Mouse (Mus musculus): Measurements from ENCODE around the gene Gm49387.

Gene Gm49387

DNA sequence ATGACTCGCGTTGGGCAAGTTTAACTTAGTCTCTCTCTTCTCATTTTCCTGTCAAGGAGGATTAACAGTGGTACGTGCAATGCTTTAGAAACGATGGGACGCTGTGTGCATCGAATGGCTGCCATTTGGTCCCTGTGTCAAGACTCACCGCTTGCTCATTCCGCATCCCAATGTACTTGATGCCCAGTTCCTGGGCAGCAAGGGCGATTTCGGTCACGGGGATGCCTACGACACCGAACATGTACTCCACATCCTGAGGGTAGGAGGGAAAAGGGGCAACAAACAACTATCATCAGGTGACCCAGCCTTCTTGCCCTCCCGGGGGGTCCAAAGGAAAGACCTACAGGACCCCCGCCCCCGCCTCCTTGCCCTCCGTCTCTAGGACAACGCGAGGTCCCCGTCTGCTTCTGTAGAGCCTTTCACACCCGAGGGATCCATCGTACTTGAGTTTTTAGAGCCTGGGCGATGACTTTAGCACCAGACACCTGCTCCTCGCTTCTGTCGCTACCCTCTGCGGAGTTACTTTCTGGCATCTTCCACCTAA lies at the start of gene Gm49387:
Gene Gm49387, minus strand, starts transcription at position 533 of the 544 bp plus-strand sequence.
- DNase-seq, result no peak

DNA sequence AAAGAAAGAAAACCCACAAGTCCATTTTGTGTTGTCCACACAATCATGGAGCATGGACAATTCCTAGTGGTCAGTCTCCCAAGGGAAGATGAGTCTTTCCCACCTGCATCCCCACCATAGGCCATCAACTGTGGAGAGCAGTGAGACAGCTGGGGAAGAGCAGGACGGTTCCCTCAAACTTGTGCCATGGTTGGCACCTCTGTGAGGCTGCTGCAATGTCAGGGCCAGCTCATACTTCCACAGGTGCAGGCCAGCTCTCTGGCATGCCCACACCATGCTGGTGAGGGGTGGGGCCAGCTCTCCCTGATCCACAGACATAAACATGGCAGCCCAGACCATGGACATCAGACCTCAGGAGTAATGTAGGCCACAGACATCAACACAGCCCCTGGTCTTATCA lies 45.6 kb upstream of the Gm49387 start:
- no peak for DNase-seq

DNA sequence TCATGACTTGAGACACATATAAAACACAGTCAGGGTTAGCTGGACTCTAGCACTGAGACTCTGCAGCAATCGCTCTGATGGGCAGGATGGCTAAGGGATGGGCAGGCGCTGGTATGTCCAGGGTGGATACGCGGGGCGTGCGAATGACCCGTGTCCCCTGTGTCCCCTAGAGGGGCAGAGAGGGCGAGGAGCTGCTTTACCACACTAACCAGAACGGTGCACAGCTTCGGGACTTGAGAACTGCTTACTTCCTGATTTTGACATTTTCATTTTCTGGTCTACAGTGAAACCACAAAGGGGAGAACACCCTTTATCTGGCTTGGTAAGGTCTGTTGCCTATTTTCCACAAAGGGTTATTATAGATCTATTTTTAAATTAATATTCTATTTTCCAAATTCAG lies 45.0 kb upstream of the Gm49387 start:
- DNase-seq, result peak; percentile 46

DNA sequence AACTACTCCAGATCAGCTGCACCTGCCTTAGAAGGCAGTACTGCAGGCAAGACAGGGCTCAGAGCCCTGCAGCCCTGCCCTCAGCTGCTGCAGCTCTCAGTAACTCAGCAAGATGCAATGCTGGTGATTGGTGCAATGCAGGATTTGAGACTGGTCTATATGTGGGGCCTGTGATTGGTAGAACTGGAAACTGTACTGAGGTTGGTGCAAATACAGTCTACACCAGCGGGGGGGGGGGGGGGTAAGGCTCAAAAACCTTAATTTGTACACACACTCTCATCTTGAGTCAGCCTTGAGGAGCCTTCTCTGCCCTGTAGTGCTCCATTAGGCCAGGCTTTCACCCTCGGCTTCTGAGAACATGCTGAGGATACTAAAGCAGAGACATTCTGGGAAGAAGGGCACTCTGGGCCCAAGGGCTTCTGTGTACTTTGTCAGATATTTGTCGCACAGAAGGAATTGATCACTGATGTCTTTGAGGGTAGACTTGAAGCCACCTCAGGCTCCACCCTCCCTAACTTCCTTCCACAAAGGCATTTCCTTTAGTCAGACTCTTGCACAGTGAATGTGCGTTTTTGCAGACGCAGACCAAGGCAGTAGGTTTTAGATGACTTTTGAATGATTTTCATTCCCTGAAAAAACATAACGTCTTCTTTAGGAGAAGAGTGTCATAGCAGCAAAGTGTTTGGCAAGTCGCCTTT lies 43.8 kb upstream of the Gm49387 start:
- peak; percentile 39 for DNase-seq

DNA sequence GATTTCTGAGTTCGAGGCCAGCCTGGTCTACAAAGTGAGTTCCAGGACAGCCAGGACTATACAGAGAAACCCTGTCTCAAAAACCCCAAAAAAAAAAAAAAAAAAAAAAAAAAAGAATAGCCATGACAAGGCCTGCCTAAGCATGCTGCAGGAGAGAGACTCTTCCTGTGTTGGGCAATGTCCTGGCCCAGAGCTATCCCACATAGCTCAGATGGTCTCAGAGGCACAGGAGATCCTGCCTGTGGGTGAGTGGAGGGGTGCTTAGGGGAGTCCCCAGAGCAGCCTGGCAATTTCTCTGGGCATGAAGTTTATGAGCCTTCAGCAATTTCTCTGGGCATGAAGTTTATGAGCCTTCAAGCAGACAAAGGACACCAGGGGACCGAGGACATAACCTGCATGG lies 42.9 kb upstream of the Gm49387 start:
- DNase-seq, result no peak

DNA sequence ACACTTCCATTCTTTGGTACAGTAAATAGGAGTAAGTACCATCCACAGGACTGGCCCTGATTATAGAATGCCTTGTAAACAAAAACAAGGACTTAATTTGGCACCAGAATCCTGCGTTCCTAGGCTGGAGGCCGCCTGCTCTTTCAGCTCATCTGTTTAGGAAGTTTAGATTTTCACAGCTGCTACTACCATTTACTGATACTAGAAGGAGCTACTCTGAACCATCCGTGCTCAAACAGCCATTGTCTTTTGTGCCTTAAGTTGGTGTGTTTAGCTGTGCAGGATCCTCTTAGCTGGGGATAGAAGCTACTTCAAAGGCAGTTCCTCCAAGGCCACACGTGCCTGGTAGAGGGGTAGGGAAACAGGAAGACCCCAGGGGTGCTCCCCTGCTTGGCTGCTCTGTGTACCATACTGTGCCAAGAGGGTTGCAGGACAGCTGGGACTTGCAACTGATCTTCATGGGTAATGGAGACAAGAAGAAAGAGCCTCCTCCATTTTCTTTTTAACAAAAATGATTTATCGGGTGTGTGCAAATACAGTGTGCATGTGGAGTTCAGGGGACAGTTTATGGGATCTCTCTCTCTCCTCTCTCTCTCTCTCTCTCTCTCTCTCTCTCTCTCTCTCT lies 41.4 kb upstream of the Gm49387 start:
- DNase-seq, result peak; percentile 35

DNA sequence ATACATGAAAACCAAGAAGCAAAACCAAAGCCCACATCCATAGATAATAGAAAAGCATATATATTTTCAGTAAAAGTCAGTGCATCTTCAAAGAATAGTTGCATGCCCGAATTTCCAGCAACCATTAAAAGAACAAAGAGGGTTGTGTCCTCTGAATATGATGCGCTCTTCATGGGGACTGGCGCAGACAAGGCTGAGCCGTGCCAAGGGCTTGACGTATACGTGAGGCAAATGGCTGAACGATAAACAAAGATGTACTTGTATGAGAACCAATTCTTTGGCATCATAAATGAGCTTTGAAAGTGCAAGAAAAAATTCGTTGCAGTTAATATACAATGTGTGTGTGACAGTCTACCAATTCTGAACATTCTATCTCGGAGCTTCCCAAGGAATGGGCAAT lies 40.6 kb upstream of the Gm49387 start:
- no peak for DNase-seq

DNA sequence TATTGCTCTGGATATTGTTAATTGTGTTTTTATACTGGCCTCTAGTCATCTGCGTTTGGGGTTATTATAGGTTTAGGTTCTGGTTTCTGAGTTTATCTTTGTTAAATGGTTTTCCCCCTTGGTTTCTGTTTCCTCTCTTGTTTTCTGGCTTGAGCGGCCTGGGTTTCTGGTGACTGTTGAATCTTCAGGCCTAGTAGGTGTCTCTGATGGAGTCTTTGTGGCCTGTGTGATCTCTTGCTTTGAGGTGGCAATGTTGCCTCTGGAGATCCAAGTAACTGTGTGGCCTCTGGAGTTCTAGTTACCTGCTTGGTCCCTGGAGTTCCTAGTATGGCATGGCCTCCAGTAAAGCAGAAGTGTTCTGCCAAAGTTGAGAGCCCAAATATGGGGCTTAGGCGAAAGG lies 40.0 kb upstream of the Gm49387 start:
- DNase-seq, result no peak

DNA sequence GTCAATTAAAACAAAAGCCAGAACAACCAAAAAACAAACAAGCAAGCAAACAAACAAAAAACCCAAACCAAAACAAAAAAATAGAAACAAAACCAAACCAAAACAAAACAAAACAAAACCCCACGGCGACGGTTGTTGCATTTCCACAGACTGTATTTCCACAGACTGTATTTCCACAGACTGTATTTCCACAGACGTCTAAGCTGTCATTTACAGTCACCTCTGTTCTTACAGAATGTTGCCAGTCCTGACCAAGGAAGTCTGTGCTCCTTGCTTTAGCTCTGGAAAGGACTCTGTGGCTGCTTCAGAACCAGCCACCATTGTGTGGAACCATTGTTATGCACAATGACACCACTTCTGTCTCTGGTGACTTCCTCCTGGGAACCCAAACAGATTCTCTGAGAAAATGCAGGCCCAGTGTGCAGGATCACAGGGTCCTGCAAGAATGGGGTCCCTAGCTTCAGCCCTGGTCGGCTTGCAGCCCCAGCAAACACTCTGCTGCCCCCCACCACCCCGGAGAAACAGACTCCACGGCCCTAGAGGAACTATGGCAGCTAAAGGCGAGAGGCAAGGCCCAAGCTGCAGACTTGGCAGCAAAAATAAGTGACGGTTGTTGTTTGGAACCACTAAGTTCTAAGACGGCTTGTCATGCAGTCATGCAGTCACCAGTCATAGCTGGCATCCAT lies 31.1 kb upstream of the Gm49387 start:
- DNase-seq, result no peak

DNA sequence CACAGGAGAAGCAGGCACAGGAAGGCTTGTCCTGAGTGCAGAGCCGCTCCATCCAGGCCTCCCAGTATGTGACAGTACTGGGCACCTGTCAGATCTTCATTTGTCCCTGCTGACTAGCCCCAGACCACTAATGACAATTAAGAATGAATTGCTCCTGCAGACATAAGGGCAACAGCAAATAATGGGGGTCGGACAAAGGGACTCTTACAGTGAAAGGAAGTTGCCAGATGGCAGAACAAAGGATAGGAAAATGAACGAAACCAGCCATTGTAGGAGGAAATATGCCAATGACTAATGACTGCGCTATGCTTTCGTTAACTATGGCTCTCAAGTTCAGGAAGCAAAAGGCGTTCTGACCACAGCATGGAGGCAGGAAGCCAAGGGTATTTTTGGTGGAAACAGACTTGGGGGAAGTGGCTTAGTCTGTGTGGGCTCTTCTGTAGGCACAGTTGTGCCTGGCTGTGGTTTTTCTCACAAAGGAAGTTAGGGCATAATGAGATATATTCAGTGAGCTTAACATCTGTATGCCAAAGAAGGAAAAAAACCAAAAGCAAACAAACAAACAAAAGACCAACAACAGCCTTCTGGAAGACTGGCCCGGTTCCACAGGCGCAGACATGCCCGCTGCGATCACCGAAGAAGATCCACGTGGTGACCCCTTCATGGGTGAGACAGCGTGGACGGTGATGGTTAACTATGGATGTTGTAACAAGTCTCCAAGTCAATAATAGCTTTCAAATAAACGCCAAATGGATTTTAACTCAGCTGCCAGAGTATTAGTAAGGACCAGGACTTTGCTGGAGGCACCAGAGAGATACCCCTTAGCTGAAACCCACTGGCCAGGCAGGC lies 29.2 kb upstream of the Gm49387 start:
- DNase-seq, result peak; percentile 65

DNA sequence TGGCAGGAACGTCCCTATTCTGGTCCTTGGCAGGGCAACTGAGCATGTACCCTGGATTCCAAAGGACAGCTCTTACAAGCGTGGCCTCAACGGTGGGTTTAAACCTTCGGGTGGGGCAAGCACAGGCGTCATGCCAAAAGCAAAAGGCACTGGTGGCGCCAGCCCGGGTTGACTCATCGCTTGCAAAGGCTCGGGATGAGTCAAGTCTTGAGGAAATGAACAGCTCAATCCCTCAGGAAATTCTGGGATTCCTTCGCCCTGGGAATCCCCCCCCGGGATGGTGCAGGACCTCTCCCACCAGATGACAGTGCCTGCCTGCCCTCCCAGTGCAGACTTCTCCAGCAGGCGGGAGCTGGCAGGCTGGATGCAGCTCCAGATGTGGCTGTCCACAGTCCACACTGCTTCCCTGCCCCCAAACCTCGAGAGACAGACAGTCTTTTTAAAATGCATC lies 28.5 kb upstream of the Gm49387 start:
- peak; percentile 44 for DNase-seq

DNA sequence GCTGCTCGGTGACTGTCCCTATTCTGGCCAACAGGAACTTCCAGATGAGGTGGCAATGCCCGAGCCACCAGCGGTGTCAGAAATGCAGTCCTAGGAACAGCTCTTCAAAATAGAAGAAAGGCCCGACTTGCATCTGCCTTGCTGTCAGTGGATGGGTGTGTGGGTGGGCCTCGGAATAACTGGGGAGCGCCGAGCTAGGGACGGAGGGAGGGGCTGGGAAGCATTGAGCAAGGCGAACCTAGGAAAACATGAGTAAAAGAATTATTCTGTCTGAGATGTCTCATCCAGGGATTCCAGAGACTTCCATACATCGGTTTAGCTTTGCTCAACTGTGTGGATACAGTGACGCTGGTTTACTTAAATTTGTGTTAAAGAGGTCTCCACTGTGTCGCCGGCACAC lies 27.6 kb upstream of the Gm49387 start:
- no peak for DNase-seq

DNA sequence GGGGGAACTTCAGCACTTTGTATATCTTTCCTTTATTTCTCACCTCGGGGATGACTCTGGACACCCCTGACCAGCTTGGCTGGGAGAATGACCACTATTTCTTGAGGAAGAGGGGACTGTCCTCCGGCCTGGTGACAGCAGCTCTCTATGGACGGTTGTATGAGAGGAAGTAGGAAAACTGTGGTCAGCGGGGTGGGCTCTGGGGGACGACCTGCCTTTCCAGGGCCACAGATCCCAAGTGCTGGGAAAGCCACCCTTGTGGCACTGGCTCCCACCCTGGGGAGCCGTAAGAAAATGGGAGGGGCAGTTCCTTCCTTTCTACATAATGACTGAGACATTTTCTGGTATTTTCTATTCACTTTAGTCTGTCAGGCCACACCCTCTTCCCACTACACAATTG lies 27.1 kb upstream of the Gm49387 start:
- no peak for DNase-seq

DNA sequence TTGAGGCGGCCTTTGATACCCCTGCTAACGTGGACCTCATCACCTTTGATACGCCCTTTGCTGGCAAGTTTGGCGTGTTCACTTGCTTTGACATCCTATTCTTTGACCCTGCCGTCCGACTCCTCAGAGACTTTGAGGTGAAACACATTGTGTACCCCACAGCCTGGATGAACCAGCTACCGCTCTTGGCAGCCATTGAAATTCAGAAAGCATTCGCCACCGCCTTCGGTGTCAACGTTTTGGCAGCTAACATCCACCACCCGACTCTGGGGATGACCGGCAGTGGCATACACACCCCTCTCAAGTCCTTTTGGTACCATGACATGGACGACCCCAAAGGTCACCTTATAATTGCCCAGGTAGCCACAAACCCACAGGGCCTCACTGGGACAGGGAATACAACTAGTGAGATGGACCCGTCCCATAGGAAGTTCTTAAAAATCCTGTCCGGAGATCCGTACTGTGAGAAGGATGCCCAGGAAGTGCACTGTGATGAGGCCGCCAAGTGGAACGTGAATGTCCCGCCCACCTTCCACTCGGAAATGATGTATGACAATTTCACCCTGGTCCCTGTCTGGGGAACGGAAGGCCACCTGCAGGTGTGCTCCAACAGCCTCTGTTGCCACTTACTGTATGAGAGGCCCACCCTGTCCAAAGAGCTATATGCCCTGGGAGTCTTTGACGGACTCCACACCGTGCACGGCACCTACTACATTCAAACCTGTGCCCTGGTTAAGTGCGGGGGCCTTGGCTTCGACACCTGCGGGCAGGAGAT lies 26.4 kb upstream of the Gm49387 start:
- no peak for DNase-seq

DNA sequence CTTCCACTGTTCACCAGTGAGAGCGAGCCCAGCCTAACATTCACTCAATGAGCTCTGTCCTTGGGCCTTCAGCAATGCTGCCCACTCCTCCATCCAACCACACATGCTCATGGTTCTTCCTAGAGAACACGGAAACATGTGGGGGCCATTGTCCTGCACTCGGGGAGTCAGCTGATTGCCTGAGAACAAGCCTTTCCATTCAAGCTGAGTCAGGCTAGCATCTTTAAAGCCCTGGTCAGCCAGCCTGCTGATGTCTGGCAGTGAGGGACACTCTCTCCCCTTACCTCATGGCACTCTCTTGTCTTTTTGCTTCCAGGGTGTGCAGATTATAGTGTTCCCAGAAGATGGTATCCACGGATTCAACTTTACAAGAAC lies 24.9 kb upstream of the Gm49387 start:
- no peak for DNase-seq

DNA sequence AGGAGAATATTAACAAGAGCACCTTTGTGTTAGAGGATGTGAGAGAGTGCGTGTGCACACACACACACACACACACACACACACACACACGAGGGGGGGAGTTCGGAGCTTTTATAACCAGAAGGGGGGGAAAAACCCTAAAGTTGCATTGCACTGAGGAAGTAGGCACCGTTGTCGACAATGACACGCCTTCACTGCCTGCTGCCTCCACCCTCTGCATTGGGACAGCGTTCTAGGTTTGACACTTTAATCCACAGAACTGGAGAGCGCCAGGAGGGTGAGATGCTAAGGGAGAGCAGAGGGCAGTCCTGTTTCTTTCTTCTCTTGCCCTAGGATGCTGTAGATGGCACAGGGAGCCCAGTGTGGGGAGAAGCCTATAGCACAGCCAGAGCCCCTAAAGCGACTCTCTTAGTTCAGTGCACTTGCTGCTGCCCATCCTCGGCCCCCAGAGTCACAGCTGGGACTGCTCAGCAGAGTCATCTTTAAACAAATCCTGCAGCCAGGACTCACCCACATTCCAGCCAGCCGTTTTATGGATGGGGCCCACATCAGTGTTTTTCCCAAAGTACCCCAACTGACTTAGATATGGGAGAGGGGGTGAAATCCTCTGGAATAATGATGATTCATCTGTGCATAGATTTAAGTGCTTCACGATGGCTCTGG lies 24.4 kb upstream of the Gm49387 start:
- DNase-seq, result peak; percentile 55

DNA sequence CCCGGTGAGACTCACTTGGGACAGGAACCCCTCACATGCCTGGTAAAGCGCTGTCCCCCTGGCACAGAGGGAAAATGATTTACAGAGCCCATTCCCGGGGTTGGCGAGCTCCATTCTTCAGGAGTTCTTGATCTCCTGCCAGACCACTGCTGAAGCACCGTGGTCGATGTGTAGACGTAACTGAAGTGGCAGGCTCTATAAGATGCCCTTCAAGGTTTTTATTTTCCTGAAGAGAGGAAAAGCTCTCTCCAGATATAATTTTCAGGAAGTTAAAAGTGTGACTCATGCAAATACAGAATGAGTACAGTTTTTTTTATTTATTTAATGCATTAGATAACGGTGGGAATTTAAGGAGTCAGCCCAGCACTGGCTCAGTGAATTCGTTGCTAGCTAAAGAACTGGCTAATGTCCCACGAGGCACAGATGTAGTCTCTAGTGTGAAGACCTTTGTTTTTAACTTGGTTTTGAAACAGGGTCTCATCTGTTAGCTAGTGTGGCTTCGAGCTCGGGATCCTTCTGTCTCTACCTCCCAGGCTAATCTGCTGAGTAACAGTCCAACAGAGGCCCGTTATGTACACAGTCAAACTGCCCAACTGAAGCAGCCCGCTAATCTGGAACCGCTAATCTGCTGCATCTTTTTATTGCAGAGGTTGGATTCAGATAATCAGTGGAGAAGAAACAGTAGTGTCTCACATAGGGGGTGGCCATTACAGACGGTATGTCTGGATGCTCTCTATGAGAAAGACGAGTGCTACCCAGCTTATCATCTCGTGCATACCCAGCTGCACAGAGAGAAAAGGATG lies 23.6 kb upstream of the Gm49387 start:
- no peak for DNase-seq

DNA sequence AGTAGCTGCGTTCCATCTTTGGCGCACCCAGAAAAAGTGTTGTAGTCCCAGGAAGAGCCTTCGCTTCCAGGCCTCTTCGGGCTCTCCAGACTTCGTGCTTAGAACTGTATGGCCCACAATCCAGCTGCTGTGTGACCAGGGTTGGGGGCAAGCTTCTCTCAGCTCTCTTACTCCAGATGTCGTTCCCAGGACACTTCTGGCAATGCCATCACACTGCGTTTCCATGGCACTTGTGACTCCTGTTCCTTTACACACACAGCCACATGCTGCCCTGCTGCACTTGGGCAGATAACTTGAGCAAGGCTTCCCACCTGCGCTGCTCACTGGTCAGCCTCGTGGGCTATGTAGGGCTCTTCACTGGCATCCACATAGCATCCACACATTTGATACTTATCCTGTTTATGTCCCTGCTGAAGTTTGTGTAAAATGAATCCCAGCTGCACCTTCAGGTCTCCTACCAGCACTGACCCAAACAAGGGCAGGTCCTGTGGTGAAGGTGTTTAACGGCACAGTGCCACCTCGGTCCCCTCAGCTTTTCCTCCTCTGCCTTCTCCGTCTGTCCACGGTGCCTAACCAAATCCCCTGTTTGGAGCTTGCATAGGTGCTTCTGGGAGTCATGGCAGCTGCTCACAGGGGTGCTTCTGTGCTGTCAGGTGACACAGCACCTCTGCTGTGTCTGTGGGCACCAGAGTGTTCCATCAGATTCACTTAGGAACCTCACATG lies 22.9 kb upstream of the Gm49387 start:
- DNase-seq, result no peak

DNA sequence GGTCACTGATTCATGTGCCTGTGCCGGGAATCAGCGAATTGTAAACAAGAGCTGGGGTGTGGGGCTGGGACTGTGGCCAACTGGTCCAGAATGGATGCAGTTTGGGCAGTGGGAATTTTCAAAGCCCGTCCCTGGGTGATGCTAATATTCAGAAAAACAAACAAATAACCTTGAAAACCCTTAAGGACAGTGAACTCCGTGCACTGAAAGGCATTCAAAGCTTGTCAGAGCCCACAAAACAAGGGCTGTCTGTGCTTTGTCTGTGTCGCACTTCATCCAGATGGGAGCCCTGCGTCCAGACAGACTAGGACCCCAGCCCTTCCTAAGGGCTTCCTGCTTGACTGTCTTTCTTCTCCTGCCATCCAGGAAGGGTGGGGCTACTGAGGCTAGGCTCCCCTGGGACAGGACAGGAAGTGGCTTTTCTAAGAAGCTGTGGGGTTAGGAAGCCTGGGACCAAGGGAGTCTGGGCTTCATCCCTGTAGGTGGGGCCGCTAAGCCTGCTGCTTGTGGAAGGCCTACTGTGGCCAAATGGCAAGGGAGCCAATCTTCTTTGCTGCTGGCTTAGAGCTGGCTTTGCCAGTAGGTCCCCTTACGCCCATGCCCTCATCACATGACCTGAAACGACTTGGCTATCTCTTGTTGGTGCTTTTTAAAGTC lies 22.0 kb upstream of the Gm49387 start:
- DNase-seq, result no peak

Measured in thymus, postnatal 14 days (tissue).